Mouse (Mus musculus) megakaryocyte progenitor cell, adult 5-6 weeks (primary cell): ENCODE results near the gene Helt. TPM values are rescaled to one million over a fixed set of nuclear protein-coding genes. Genes with fewer than 3 reads are reported as not detected.

Experiments
- total RNA-seq, 2 experiments: library from RNA; stranded (forward) in 1 of 2; stranded (reverse) in 1 of 2; fragments of 157-497, 149-512 nt in 1 of 2; fragments of 200-1000 nt in 1 of 2; gene quantifications; 2 replicates each; pipeline versions ENCODE4 v1.2.3 to v1.2.4; 2015 to 2017

Helt gene
- total RNA-seq, 2 experiments from 2014 or later = not detected

Other genes starting within 250 kb of the Helt start
- 31.3 and 31.7 TPM in 2 replicates for gene Cfap97, start 142.9 kb downstream of the Helt start, total RNA-seq (2015)
- gene Cfap97, start 142.9 kb downstream of the Helt start, total RNA-seq (2017) = 23.7 and 27.8 TPM in 2 replicates
- 11.7 and 11.9 TPM in 2 replicates for gene Snx25, start 142.5 kb downstream of the Helt start, total RNA-seq (2015)
- gene Snx25, start 142.5 kb downstream of the Helt start, total RNA-seq (2017) = 8.9 and 9.7 TPM in 2 replicates
- 87.5 and 94.7 TPM in 2 replicates for gene Slc25a4, start 83.4 kb downstream of the Helt start, total RNA-seq (2015)
- gene Slc25a4, start 83.4 kb downstream of the Helt start, total RNA-seq (2017) = 157 and 166 TPM in 2 replicates
- gene Acsl1, start 176.4 kb upstream of the Helt start, total RNA-seq (2015) = 55.3 and 61.5 TPM in 2 replicates
- gene Acsl1, start 176.4 kb upstream of the Helt start, total RNA-seq (2017) = 72.5 and 89.7 TPM in 2 replicates